Mouse (Mus musculus) neural tube, embryonic 14.5 days (tissue): ENCODE data around the gene P2ry10. TPM values are rescaled to one million over a fixed set of nuclear protein-coding genes. Genes with fewer than 3 reads are reported as not detected.
"Not testable (repeated sequence)": the region's sequence is repeated elsewhere in the genome, so short reads cannot be mapped to it uniquely, and the experiment has no call there.

Experiments used
- ATAC-seq: fragments of 200-750 bp; cut with Nextera tagmentation; 2 replicates; pipeline ENCODE4 v1.8.0; 2017; ENCODE audit warnings: low read depth, mild to moderate bottlenecking, moderate TSS enrichment, moderate library complexity
- H3K27ac ChIP-seq: fragments of 300-500 bp; sonication (generic); 2 replicates; pipeline ENCODE4 v1.5.1; 2014; ENCODE audit warnings: low read depth, mild to moderate bottlenecking, control low read depth, low read length, moderate library complexity, mixed read lengths
- H3K27me3 ChIP-seq: fragments of 300-500 bp; sonication (generic); 2 replicates; pipeline ENCODE4 v1.6.1; 2014; ENCODE audit warnings: low read length; ENCODE audit not compliant: control insufficient read depth, insufficient read depth
- H3K36me3 ChIP-seq: fragments of 300-500 bp; sonication (generic); 2 replicates; pipeline ENCODE4 v1.6.1; 2014; ENCODE audit warnings: low read length, mixed read lengths; ENCODE audit not compliant: control insufficient read depth, insufficient read depth
- H3K4me1 ChIP-seq: fragments of 300-500 bp; sonication (generic); 2 replicates; pipeline ENCODE4 v1.6.1; 2014; ENCODE audit warnings: low read length; ENCODE audit not compliant: control insufficient read depth, insufficient read depth
- H3K4me2 ChIP-seq: fragments of 300-500 bp; sonication (generic); 2 replicates; pipeline ENCODE4 v1.6.1; 2014; ENCODE audit warnings: mild to moderate bottlenecking, low read depth, low read length, control low read depth
- H3K4me3 ChIP-seq: fragments of 300-500 bp; sonication (generic); 2 replicates; pipeline ENCODE4 v1.5.1; 2014; ENCODE audit warnings: low read depth, low read length, control low read depth, mixed read lengths
- H3K9ac ChIP-seq: fragments of 300-500 bp; sonication (generic); replicated peaks from 2 replicates; pipeline ENCODE4 v1.6.1; 2014; ENCODE audit warnings: low read depth, mild to moderate bottlenecking, control low read depth, low read length, mixed read lengths
- H3K9me3 ChIP-seq: fragments of 300-500 bp; sonication (generic); 2 replicates; pipeline ENCODE4 v1.6.1; 2016; ENCODE audit warnings: low read length; ENCODE audit not compliant: control insufficient read depth
- WGBS: fragments of 180-500 bp; shearing (Covaris S2); extraction: QIAGEN DNeasy Blood & Tissue Kit; methylation state at CpG from one replicate; pipeline ENCODE4 v1.1.7; 2014; 5-methylcytosine and 5-hydroxymethylcytosine counted together
- polyA plus RNA-seq: library from polyadenylated mRNA; unstranded; fragments of >200 nt; fragmentation: Nextera tagmentation; extraction: Ambion mirVana; gene quantifications from 2 replicates; pipeline ENCODE4 v1.2.1, GENCODE M21; 2014

Gene P2ry10
- polyA plus RNA-seq: not detected in 2 replicates

GRCm38 (mm10) chrX:107088177-107088576 lies at the start of gene P2ry10:
TSS of gene P2ry10 (plus strand) at chrX:107088492.
- H3K27me3 ChIP-seq: no peaks in the 10 kb centered on the region
- no peaks in the 10 kb centered on the region for H3K4me1 ChIP-seq
- ATAC-seq: no peak
- no peak within 1 kb of the TSS for H3K4me3 ChIP-seq
- WGBS: 63% methylated on average over 4 of the region's 4 CpGs
- no peak within 1 kb of the TSS for H3K9ac ChIP-seq
- H3K9me3 ChIP-seq: no peaks in the 10 kb centered on the region
- no peaks in the 10 kb centered on the region for H3K36me3 ChIP-seq
- no peak within 1 kb of the TSS for H3K27ac ChIP-seq
- H3K4me2 ChIP-seq: no peak within 1 kb of the TSS

- no peaks in the 10 kb centered on the region for H3K27me3 ChIP-seq
- no peak overlapping the region for H3K9ac ChIP-seq
- H3K4me1 ChIP-seq: no peaks in the 10 kb centered on the region
- H3K9me3 ChIP-seq: no peaks in the 10 kb centered on the region
- H3K4me2 ChIP-seq: no peak overlapping the region
- no peak overlapping the region for H3K27ac ChIP-seq
- ATAC-seq: no peak
- H3K4me3 ChIP-seq: no peak overlapping the region
- no peaks in the 10 kb centered on the region for H3K36me3 ChIP-seq
These were observed 49.1 kb upstream of the P2ry10 start for GRCm38 (mm10) chrX:107039146-107039545.

GRCm38 (mm10) chrX:107039635-107040034 lies 48.7 kb upstream of the P2ry10 start:
- Histone ChIP-seq H3K4me2 (no peak overlapping the region), H3K9ac (no peak overlapping the region), H3K27ac (no peak overlapping the region), H3K9me3 (no peaks in the 10 kb centered on the region), H3K4me1 (no peaks in the 10 kb centered on the region), H3K4me3 (no peak overlapping the region), H3K27me3 (no peaks in the 10 kb centered on the region), H3K36me3 (no peaks in the 10 kb centered on the region)
- WGBS: 85% methylated on average over 2 of the region's 2 CpGs
- ATAC-seq: no peak

DNA sequence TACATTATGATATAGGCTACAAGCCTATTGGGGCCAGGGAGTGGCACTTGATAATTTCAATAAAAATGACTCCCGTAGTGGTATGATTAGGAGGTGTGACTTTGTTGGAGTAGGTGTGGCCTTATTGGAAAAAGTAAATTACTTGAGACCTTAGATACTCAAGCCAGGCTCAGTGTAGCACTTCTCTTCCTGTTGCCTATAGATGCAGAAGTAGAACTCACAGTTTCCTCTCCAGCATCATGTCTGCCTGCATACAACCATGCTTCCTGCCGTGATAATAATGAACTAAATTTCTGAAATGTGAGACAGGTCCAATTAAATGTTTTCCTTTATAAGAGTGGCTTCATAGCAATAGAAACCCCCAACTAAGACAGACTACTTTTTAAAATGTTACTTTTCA lies 45.9 kb upstream of the P2ry10 start:
- Histone ChIP-seq H3K27me3 (no peaks in the 10 kb centered on the region), H3K27ac (no peak overlapping the region), H3K4me2 (no peak overlapping the region), H3K9ac (no peak overlapping the region), H3K36me3 (no peaks in the 10 kb centered on the region), H3K9me3 (no peaks in the 10 kb centered on the region), H3K4me1 (no peaks in the 10 kb centered on the region), H3K4me3 (no peak overlapping the region)
- WGBS: 93% methylated on average over 2 of the region's 2 CpGs
- no peak for ATAC-seq

- not testable (repeated sequence) for H3K27ac ChIP-seq, H3K4me2 ChIP-seq, ATAC-seq, H3K9ac ChIP-seq, H3K4me3 ChIP-seq, H3K9me3 ChIP-seq, H3K4me1 ChIP-seq, H3K27me3 ChIP-seq, H3K36me3 ChIP-seq
- WGBS: 100% methylated on average over 1 of the region's 2 CpGs
These were observed 4.9 kb upstream of the P2ry10 start for GRCm38 (mm10) chrX:107083407-107083806.

- Histone ChIP-seq H3K9me3 (no peaks in the 10 kb centered on the region), H3K9ac (no peak overlapping the region), H3K27me3 (no peaks in the 10 kb centered on the region), H3K4me3 (no peak overlapping the region), H3K4me1 (no peaks in the 10 kb centered on the region), H3K27ac (no peak overlapping the region), H3K36me3 (no peaks in the 10 kb centered on the region), H3K4me2 (no peak overlapping the region)
- no peak for ATAC-seq
These were observed 4.0 kb upstream of the P2ry10 start for GRCm38 (mm10) chrX:107084320-107084719.

- Histone ChIP-seq H3K4me2 (no peak overlapping the region), H3K4me1 (no peaks in the 10 kb centered on the region), H3K9ac (no peak overlapping the region), H3K36me3 (no peaks in the 10 kb centered on the region), H3K9me3 (no peaks in the 10 kb centered on the region), H3K27me3 (no peaks in the 10 kb centered on the region), H3K4me3 (no peak overlapping the region), H3K27ac (no peak overlapping the region)
- ATAC-seq: no peak
- WGBS: 84% methylated on average over 5 of the region's 5 CpGs
These were observed 839 bp downstream of the P2ry10 start for GRCm38 (mm10) chrX:107089131-107089530.

GRCm38 (mm10) chrX:107089930-107090329 lies 1.6 kb downstream of the P2ry10 start:
- no peaks in the 10 kb centered on the region for H3K9me3 ChIP-seq
- no peak overlapping the region for H3K27ac ChIP-seq
- 76% methylated on average over 1 of the region's 1 CpGs for WGBS
- no peak overlapping the region for H3K9ac ChIP-seq
- no peaks in the 10 kb centered on the region for H3K4me1 ChIP-seq
- no peak overlapping the region for H3K4me3 ChIP-seq
- ATAC-seq: no peak
- H3K4me2 ChIP-seq: no peak overlapping the region
- H3K36me3 ChIP-seq: no peaks in the 10 kb centered on the region
- no peaks in the 10 kb centered on the region for H3K27me3 ChIP-seq

- Histone ChIP-seq H3K27me3 (no peaks in the 10 kb centered on the region), H3K9ac (no peak overlapping the region), H3K27ac (no peak overlapping the region), H3K9me3 (no peaks in the 10 kb centered on the region), H3K4me1 (no peaks in the 10 kb centered on the region), H3K4me2 (no peak overlapping the region), H3K4me3 (no peak overlapping the region), H3K36me3 (no peaks in the 10 kb centered on the region)
- WGBS: 74% methylated on average over 3 of the region's 3 CpGs
- ATAC-seq: no peak
These were observed 7.3 kb downstream of the P2ry10 start for GRCm38 (mm10) chrX:107095633-107096032.

- H3K36me3 ChIP-seq: no peaks in the 10 kb centered on the region
- no peak overlapping the region for H3K4me3 ChIP-seq
- H3K27ac ChIP-seq: no peak overlapping the region
- no peaks in the 10 kb centered on the region for H3K4me1 ChIP-seq
- 90% methylated on average over 1 of the region's 1 CpGs for WGBS
- no peak overlapping the region for H3K4me2 ChIP-seq
- H3K9me3 ChIP-seq: no peaks in the 10 kb centered on the region
- no peak overlapping the region for H3K9ac ChIP-seq
- ATAC-seq: no peak
- H3K27me3 ChIP-seq: no peaks in the 10 kb centered on the region
These were observed 28.0 kb downstream of the P2ry10 start for GRCm38 (mm10) chrX:107116333-107116732.
